Mouse (Mus musculus): ENCODE measurements around the gene Lrp4. TPM values are rescaled to one million over a fixed set of nuclear protein-coding genes. Genes with fewer than 3 reads are reported as not detected.
"Not testable (repeated sequence)": the region's sequence is repeated elsewhere in the genome, so short reads cannot be mapped to it uniquely, and the experiment has no call there.

Lrp4 gene
- polyA plus RNA-seq, 1 experiment from 2014 or later, result 4.7 TPM

DNA sequence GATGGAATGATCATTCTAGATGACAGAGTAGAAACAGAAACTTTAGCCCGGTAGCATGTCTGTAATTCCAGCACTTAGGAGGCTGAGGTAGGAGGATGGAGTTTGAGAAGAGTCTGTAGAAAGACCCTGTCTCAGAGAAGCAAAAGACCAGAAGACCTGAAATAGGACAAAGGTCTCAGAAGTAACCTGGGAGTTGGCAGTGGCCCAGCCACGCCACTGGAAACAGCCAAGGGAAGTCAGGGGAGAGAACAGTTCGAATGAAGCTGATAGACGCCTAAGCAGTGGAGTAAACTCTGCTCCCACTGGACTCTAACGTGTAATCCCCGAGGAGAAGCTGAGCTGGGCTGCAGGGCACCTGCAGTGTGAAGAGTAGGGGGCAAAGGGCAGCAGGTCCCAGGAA is 27.9 kb downstream of the Lrp4 start:
- 58% methylated on average over 6 of the region's 6 CpGs for WGBS (ENCODE audit: missing documents)
- no peaks in the 10 kb centered on the region for H3K79me2 ChIP-seq (ENCODE audit: inconsistent target)
- no peak overlapping the region for H3K4me3 ChIP-seq (ENCODE audit: inconsistent target)
- H3K36me3 ChIP-seq (ENCODE audit: inconsistent target), result peaks cover 16% of the 10 kb centered on the region; the same call in 1 of the 2 replicates
- peak overlapping the region; percentile 84 for H3K27ac ChIP-seq

DNA sequence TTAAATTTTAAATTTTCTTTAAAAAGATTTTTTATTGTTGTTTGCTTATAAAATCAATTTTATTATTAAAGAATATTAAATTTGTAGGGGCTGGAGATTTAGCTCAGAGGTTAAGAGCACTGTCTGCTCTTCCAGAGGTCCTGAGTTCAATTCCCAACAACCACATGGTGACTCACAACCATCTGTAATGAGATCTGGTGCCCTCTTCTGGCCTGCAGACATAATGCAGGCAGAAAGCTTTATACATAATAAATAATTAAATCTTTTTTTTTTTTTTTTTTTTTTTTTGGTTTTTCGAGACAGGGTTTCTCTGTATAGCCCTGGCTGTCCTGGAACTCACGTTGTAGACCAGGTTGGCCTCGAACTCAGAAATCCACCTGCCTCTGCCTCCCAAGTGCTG is 30.0 kb downstream of the Lrp4 start:
- WGBS (ENCODE audit: missing documents), result no CpG with 5 or more reads among the region's 3 CpGs
- H3K4me3 ChIP-seq (ENCODE audit: inconsistent target); H3K27ac ChIP-seq; H3K79me2 ChIP-seq (ENCODE audit: inconsistent target): not testable (repeated sequence)
- peaks cover 25% of the 10 kb centered on the region; the same call in 1 of the 2 replicates for H3K36me3 ChIP-seq (ENCODE audit: inconsistent target)

DNA sequence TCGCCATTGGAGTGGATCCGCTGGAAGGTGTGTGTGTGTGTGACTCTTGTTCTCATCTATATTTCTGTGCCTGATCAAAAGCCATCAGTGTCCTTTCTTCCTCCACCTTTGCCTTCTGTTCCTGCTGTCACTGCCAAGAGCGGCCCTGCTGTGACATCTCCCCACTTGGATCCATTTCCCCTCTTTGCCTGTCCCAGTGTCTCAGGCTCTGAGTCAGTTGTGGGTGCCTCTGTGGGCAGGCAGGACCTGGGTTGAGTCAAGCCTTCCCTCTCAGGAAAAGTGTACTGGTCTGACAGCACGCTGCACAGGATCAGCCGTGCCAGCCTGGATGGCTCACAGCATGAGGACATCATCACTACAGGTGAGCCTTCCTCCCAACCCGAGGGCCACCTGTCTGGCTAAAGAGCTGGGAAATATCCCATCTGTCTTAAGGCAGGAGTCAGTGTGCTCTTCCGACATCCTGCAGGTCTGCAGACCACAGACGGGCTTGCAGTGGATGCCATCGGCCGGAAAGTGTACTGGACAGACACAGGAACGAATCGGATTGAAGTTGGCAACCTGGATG is 34.8 kb downstream of the Lrp4 start:
- Histone ChIP-seq H3K27ac (no peak overlapping the region), H3K4me3 (ENCODE audit: inconsistent target) (no peak overlapping the region), H3K36me3 (ENCODE audit: inconsistent target) (peaks cover 25% of the 10 kb centered on the region; the same call in 1 of the 2 replicates), H3K79me2 (ENCODE audit: inconsistent target) (no peaks in the 10 kb centered on the region)
- 93% methylated on average over 12 of the region's 12 CpGs for WGBS (ENCODE audit: missing documents)

DNA sequence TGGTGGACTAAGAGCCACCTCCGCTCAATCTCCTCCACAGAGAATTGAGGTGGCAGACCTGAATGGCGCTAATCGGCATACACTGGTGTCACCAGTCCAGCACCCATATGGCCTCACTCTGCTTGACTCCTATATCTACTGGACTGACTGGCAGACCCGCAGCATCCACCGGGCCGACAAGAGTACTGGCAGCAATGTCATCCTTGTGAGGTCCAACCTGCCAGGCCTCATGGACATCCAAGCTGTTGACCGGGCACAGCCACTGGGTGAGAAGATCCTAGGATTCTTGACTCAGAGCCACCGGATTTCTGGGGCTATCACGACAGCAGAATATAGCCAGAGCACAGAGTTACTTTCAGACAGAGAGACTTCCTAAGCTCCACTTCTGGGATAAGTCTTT is 36.7 kb downstream of the Lrp4 start:
- no peak overlapping the region for H3K4me3 ChIP-seq (ENCODE audit: inconsistent target)
- H3K27ac ChIP-seq, result no peak overlapping the region
- H3K79me2 ChIP-seq (ENCODE audit: inconsistent target), result no peaks in the 10 kb centered on the region
- H3K36me3 ChIP-seq (ENCODE audit: inconsistent target), result peaks cover 19% of the 10 kb centered on the region; the same call in 1 of the 2 replicates
- 99% methylated on average over 9 of the region's 9 CpGs for WGBS (ENCODE audit: missing documents)

DNA sequence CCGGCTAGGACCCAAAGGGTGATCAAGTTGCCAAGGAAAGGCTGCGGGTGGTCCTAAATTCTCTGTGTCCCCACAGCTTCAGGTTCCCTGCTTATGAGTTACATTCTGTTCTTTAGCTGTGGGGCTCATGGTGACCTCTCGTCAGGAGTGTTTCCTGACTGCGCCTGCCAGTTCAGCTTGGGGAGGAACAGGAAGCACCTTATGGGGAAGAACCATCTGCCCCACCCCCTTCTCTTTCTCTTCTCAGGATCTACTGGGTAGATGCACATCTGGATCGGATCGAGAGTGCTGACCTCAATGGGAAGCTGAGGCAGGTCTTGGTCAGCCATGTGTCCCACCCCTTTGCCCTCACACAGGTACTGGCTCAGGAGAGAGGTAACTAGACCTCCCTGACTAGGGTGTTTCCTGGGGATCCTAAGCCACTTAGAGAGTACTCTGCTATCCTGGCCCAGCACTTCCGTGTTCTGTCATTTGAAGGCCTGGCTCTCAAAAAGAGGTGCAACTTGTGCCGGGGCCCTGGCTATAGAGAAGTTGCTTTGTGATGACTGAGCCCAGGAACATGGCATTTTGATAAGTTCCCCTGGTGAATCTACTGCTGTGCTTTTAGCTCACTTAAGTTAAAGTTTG is 40.9 kb downstream of the Lrp4 start:
- Histone ChIP-seq H3K79me2 (ENCODE audit: inconsistent target) (no peaks in the 10 kb centered on the region), H3K27ac (peak overlapping the region; percentile 43), H3K36me3 (ENCODE audit: inconsistent target) (peaks cover 20% of the 10 kb centered on the region), H3K4me3 (ENCODE audit: inconsistent target) (peak overlapping the region; percentile 14; the same call in 1 of the 2 replicates)
- 35% methylated on average over 7 of the region's 8 CpGs for WGBS (ENCODE audit: missing documents)

DNA sequence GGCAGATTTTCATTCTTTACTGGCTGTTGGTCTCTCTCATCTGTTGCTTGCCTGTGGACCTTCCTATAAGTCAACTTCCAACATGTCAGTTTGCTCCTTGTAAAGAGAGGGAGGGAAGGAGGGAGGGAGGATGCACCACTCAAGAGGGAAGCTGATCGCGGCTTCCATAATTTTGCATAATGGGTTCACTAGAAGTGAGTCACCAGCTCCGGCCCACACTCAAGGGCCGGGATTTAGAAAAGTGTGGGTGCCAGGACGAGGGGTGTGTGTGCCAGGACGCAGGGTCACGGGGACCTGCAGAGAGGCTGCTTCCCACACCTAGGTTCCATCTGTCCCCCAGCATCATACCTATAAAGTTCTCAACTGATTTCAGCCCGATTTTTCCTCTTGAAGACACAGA is 50.8 kb downstream of the Lrp4 start:
- 86% methylated on average over 8 of the region's 8 CpGs for WGBS (ENCODE audit: missing documents)
- no peak overlapping the region for H3K4me3 ChIP-seq (ENCODE audit: inconsistent target)
- no peaks in the 10 kb centered on the region for H3K79me2 ChIP-seq (ENCODE audit: inconsistent target)
- H3K27ac ChIP-seq, result no peak overlapping the region
- peaks cover 25% of the 10 kb centered on the region; the same call in 1 of the 2 replicates for H3K36me3 ChIP-seq (ENCODE audit: inconsistent target)

DNA sequence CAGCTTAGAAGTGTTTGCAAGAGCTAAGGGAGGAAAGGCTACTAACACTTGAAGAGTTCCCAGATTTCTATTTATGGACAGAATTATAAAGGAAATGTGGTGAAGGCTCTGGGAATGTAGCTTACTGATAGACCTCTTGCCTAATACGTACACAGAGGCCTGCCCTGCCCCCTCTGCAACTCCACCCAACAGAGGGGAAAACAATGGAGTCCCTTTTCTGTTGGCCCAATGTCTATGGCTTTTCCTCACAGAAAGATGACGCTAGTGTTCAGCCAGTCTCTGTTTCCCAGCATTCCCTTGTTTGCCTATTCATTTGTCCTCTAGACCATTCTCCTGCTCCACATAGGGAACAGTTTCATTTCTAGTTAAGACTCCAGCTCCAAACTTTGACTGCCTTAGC is 59.9 kb downstream of the Lrp4 start:
- WGBS (ENCODE audit: missing documents), result 80% methylated on average over 2 of the region's 2 CpGs
- no peak overlapping the region for H3K27ac ChIP-seq
- H3K79me2 ChIP-seq (ENCODE audit: inconsistent target), result no peaks in the 10 kb centered on the region
- no peak overlapping the region for H3K4me3 ChIP-seq (ENCODE audit: inconsistent target)
- H3K36me3 ChIP-seq (ENCODE audit: inconsistent target), result no peaks in the 10 kb centered on the region

DNA sequence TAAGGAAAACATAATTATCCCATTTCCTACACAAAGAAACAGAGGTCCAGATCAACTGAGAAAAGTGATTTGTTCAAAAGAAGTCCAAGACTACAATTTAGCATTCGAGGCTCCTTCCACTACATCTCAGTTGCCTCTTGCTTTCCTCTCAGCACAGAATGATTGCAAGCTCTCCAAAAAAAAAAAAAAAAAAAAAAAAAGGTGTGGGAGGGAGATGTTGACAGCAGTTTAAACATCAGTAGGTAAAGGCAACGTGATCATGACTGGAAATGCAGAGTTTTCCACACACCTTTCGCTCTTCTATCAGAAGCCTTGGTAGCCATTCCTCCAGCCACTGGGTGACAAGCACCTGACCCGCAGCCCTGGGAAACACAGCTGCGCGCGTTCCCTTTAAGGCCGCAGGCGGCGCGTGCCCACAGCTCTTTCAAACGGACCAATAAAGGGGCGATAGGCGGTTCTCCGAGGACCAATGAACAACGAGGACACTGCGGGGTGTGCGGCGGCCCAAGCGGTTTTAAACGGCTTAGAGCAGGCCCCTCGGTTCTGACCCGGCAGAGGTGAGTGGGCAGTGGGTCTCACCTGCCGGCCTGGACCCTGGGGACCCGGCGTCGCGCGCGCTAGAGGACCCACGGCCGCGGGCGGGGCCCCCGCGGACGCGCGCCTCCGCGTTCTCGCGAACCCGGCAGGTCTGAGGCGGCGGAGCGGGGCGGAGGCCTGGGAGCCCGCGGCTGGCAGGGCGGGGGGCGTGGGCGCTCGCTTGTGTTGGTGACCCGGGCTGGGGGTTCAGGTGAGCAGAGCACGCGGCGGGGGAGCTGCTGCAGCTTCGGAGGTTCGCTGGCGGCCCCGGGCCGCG is 69.2 kb downstream of the Lrp4 start, which contains the start of gene Ckap5:
Gene Ckap5, plus strand, starts transcription at position 469 of the 853 bp plus-strand sequence.
- Histone ChIP-seq H3K27ac (no peak within 1 kb of the TSS), H3K36me3 (ENCODE audit: inconsistent target) (no peaks in the 10 kb centered on the region), H3K4me3 (ENCODE audit: inconsistent target) (peak within 1 kb of the TSS; percentile 82), H3K79me2 (ENCODE audit: inconsistent target) (peaks cover 46% of the 10 kb centered on the region)
- under 1% methylated on average over 61 of the region's 64 CpGs for WGBS (ENCODE audit: missing documents)

DNA sequence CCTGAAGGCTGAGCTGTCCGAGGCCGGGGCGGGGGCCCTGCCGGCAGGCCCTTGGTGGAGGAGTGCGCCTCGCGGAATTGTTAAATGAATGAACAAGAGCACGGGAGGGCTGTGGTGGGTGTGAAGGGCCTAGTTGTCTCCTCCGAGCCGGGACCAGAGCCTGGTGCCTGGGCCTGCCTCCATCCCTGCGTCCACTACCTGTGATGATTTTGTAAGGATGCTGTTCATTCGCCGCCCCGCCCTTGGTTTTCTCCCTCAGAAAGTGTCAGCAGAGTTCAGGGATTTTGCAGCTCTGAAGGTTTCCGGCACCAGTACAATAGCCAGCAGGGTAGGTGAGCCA is 69.8 kb downstream of the Lrp4 start:
- no peak overlapping the region for H3K27ac ChIP-seq
- peaks cover 52% of the 10 kb centered on the region for H3K79me2 ChIP-seq (ENCODE audit: inconsistent target)
- 1% methylated on average over 15 of the region's 15 CpGs for WGBS (ENCODE audit: missing documents)

DNA sequence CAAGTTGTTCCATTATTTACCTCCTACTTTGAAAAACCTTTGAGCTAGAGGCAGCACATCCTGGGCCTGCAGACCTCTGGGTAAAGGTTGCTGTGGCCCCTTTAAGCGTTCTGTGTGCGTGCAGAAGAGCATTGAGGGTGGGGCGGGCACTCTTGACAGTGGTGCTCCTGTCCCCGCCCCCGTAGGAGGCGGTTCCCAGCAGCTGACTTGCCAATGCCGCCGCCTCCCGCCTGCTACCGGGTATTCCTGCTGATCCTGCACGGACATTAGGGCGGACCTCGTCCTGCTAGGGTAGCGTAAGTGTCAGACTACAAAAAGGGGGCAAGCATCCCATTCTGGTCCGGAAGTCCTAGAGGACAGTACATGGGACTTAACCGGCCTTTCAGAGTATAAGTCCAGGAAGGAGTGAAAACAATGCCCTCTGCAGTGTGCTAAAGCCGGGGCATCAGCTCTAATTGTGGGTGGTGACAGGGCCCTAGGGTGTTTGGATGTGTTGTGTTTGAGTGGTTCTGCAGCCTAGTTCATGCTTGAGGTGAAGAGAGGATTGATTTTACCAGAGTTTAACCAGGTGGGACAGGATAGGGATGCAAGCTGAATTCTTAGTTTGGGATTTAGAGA is 80.4 kb downstream of the Lrp4 start:
- Histone ChIP-seq H3K27ac (peak overlapping the region; percentile 10; the same call in 1 of the 2 replicates), H3K36me3 (ENCODE audit: inconsistent target) (no peaks in the 10 kb centered on the region), H3K79me2 (ENCODE audit: inconsistent target) (peaks cover 100% of the 10 kb centered on the region), H3K4me3 (ENCODE audit: inconsistent target) (peak overlapping the region; percentile 47)
- under 1% methylated on average over 17 of the region's 17 CpGs for WGBS (ENCODE audit: missing documents)

More for the DNA sequence above, 69.8 kb downstream of the Lrp4 start:
- Histone ChIP-seq H3K36me3 (ENCODE audit: inconsistent target) (no peaks in the 10 kb centered on the region), H3K4me3 (ENCODE audit: inconsistent target) (peak overlapping the region; percentile 82)

Other genes with a start within 250 kb of the Lrp4 start
- gene Ddb2, start 220.5 kb upstream of the Lrp4 start, polyA plus RNA-seq (2018), result 1.8 to 5.3 TPM (median 5.2 TPM) in 3 replicates
- gene Pacsin3, start 201.6 kb upstream of the Lrp4 start, polyA plus RNA-seq (2018), result 0.36 to 0.87 TPM (median 0.65 TPM) in 3 replicates
- gene Arfgap2, start 192.5 kb upstream of the Lrp4 start, polyA plus RNA-seq (2018), result 43.0 to 54.0 TPM (median 48.7 TPM) in 3 replicates
- 4.8 to 7.1 TPM (median 5.0 TPM) in 3 replicates for gene 1110051M20Rik, start 12.8 kb upstream of the Lrp4 start, polyA plus RNA-seq (2018)
- gene Ckap5, start 69.3 kb downstream of the Lrp4 start, polyA plus RNA-seq (2018), result 21.7 to 29.7 TPM (median 26.2 TPM) in 3 replicates
- not detected in 3 replicates for gene F2, start 178.9 kb downstream of the Lrp4 start, polyA plus RNA-seq (2018)
- 7.1 to 9.6 TPM (median 7.2 TPM) in 3 replicates for gene Zfp408, start 192.3 kb downstream of the Lrp4 start, polyA plus RNA-seq (2018)
- gene Arhgap1, start 192.3 kb downstream of the Lrp4 start, polyA plus RNA-seq (2018), result 71.8 to 86.9 TPM (median 78.6 TPM) in 3 replicates

All from macrophage (primary cell).